Mouse (Mus musculus) urinary bladder, adult 2 months (tissue): Measurements from ENCODE around the gene Foxi2. TPM values are rescaled to one million over a fixed set of nuclear protein-coding genes. Genes with fewer than 3 reads are reported as not detected.

Experiments used
- DNase-seq: peaks from one replicate; pipeline ENCODE4 v3.0.0; 2022; ENCODE audit warnings: low spot score
- polyA plus RNA-seq: library from polyadenylated mRNA; depleted of rRNA; stranded (reverse); fragments of >200 nt; gene quantifications from 2 replicates; pipeline ENCODE4 v1.2.3, GENCODE M21; 2012; rRNA removed

The Foxi2 gene
- not detected in 2 replicates for polyA plus RNA-seq

GRCm38 (mm10) chr7:135410237-135410965 lies at the start of gene Foxi2:
Gene Foxi2, plus strand, starts transcription at chr7:135410308.
- DNase-seq = no peak

DNA sequence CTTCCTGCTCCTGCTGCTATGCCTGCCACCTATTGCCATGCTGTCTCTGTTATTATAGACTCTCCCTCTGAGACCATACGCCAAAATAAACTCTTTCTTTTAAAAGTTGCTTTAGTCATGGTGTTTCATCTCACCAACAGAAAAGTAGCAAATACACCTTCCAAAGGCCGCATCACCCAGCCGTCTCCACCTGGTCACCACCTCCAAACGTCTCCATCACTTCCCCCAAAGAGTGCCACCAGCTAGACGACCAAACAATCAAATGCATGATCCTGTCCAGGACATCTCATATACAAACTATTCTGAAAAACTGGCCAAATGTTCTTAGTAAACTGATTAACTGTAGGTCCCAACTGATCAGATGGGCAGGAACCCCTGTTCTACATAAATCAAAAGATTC lies 45.5 kb upstream of the Foxi2 start:
- no peak for DNase-seq

DNA sequence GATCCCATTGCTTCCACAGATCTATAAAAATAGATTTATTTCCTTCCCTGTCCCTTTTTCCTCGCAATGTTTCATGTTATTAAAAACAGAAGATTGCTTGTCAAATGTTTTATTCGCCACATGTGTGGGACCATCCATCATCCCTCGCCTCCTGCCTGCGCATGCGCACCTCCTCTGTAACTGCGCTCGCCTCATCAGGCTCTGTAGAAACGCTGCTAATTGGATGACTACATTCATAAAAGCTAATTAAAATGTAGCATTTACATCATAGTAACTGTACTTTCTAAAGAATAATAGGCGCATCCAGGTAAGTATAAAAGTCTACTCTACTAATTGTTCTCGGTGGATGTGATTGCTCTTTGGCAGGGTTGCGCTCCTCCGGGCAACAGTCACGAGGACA lies 34.1 kb upstream of the Foxi2 start:
- DNase-seq = no peak

DNA sequence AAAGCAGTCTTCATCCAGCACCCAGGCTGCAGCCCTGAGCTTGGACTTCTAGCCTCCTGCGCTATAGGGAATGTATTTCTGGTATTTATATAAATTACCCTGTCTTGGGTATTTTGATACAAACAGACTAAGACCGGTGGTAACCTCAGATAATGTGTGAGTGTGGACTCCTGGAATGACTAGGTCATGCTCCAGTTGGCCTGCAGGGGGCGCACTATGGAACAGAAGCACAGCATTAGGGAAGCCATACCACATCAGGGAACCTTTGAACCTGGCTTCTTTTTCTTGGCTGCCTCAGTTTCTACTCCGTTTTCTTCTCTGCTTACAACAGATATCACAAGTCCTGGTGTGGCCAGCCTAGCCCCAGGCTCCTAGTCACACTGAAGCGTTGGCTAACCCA lies 33.2 kb upstream of the Foxi2 start:
- DNase-seq = no peak

DNA sequence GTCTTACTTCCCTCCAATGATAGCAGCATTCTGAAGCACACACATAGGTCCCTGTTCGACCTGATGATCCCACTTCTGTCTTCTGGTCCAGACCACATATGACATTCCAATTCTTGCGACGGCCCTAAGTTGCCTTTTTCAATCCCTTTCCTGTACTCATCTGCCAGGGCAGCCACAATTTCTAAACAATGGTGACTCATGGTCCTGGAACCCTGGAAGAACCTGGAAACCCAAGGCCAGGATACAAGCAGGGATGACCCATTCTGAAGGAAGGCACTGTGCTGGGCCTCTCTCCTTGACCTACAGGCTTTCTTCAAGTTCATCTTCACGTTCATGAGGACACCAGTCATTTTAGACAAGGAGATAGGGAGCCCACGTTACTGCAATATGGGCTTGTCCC lies 31.8 kb upstream of the Foxi2 start:
- no peak for DNase-seq

GRCm38 (mm10) chr7:135389039-135389438 lies 21.1 kb upstream of the Foxi2 start:
- DNase-seq = no peak

DNA sequence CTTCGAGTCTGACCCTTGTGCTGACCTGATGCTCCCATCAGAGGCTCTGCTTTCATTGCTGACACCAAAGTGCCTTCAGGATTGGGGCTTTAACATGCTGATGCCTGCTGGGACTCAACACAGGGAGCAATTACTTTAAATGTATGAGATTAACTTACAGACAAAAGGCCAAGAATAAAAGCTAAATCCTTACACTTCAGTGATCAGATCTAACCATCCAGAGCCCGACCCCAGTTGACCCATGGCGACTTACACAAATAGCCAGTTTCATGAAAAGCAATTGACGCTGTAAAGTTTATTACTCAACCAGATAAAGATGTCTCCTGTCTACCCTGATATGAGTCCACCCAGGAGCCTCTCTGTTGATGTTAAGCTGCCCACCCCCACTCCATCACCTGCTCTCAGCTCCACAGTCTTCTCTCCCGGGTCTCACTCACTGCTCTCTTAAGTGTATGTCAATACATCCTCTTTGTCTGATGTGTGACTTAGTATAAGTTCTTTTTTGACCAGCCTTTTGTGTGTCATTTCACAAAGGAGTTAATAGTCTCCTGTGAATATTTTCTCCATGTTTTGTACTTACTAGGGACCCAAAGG lies 17.1 kb upstream of the Foxi2 start:
- DNase-seq = no peak

DNA sequence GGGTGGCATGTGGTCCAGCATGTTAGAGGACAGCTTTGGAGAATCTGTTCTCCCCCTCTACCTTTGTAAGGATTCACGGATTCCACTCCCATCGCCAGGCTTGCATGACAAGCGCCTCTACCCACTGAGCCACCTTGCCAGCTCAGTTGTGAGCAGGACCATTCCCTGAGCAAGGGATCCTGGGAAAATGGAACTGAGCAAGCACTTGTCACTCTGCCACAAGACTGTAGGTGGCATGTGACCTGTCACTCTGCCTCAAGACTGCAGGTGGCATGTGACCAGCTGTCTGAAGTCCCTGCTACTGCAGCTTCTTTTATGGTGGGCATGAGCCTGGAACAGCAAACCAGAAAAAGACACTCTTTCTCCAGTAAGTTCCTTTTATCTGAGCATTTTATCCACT lies 15.7 kb upstream of the Foxi2 start:
- DNase-seq = no peak

- no peak for DNase-seq
Observed at GRCm38 (mm10) chr7:135395242-135395641, 14.9 kb upstream of the Foxi2 start.

GRCm38 (mm10) chr7:135397096-135397495 lies 13.0 kb upstream of the Foxi2 start:
- no peak for DNase-seq

GRCm38 (mm10) chr7:135397874-135398273 lies 12.2 kb upstream of the Foxi2 start:
- DNase-seq = no peak

GRCm38 (mm10) chr7:135403416-135403815 lies 6.7 kb upstream of the Foxi2 start:
- DNase-seq = no peak

GRCm38 (mm10) chr7:135406761-135407160 lies 3.3 kb upstream of the Foxi2 start:
- DNase-seq = no peak

DNA sequence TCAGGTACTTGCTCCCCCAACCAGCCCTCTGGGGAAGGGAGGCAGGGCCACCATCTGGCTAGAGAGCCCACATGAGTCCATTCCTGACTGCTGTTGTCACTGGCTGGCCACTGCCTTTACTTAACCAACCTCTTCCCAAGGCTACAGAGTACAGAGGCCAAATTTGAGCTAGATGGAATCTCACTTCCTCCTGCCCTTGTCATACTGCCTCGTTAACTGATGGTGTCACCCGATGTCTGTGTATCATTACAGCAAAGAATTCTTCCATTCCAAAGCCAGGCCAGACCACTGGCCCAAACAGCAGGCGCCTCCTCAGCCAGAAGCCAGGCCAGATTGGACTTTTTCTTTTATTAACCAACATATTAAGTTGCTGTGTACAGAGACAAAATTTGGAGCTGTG lies 1.6 kb upstream of the Foxi2 start:
- DNase-seq = no peak

- DNase-seq = no peak
Observed at GRCm38 (mm10) chr7:135412357-135412756, 2.2 kb downstream of the Foxi2 start.

GRCm38 (mm10) chr7:135428840-135429239 lies 18.7 kb downstream of the Foxi2 start:
- DNase-seq = no peak

GRCm38 (mm10) chr7:135430903-135431302 lies 20.8 kb downstream of the Foxi2 start:
- no peak for DNase-seq

- DNase-seq = no peak
Observed at GRCm38 (mm10) chr7:135443903-135444302, 33.8 kb downstream of the Foxi2 start.

DNA sequence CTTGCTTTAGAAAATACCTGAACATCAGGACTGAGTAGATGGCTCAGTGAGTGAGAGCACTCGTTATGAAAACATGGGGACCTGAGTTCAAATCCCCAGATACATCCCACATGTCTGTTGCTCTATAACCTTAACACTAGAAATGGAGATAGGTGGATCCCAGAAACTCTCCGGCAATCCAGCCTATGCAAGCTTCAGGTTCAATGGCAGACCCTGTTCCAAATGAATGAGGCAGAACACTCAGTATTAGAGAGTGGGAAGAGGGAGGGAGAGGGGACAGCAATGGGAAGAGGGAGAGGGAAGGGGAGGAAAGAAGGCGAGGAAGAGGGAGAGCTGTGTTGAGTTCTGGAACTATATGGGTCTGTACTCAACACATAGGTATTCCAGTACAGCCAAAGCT lies 41.2 kb downstream of the Foxi2 start:
- no peak for DNase-seq

GRCm38 (mm10) chr7:135452366-135452765 lies 42.3 kb downstream of the Foxi2 start:
- DNase-seq = no peak

GRCm38 (mm10) chr7:135453690-135454089 lies 43.6 kb downstream of the Foxi2 start:
- DNase-seq = no peak
